Mouse (Mus musculus): ENCODE measurements at regions not wholly inside any gene's neighbourhood (a gene's known extent, or its start where the extent isn't known, plus 50 kb on each side); places are given as distances from the start of the nearest gene placed in this dataset.

DNA sequence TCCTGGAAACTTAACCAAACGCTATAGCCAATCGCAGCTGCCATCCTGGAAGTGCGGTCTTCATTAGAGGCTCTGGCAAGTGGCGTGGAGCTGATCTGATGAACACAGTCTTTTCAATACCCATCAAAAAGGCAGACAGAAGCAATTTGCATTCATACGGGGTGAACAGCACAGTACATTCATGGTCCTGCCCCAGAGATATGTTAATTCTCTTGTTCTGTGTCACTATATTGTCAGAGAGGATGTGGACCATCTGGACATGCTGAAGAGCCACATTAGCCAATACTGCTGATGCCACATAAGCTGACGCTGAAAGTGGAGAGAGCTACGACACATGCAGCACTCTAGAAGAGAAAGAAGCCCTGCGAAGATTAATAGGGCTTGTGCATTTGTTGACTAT is 267.6 kb downstream of the Pmp22 start:
- peak; percentile 16 for DNase-seq (ENCODE audit: low spot score)

DNA sequence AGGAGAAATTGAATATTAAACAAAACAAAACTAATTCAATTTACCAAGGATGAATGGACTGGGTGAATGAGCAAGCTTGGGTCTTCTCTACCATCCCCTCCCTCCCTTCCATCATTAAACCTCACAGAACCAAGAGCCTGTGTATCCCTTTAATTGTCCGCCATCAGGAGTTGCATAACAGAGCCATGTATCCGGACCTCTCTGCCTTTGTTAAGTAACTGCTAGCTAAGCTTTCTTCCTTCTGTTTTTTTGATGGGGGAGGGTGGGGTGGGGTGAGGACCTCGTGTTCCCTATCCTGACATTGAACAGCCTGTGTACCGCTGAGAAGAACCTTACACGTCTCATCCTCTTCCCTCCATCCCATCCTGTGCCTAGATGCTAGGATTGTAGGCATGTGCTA is 274.0 kb downstream of the Pmp22 start:
- DNase-seq (ENCODE audit: low spot score), result no peak

DNA sequence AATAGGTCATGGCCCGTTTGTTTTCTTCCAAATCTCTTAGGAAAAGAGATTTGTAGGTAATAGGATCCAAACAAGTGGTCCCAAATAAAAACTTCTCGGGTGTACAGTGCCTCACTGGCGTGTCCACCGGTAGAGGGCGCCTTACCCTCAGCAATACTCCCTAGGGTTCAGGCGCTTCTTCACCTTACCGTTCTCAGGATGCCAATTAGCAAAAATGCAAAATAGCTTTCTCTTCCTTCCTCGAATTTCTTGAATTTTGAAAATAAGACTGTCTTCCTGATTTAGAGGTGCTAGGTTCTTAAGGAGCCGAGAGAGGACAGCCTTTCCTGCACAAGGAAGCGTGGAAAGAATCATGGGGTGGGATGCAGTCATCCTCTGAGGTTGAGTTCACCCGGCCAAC is 275.9 kb downstream of the Pmp22 start:
- peak; percentile 86 for DNase-seq (ENCODE audit: low spot score)

DNA sequence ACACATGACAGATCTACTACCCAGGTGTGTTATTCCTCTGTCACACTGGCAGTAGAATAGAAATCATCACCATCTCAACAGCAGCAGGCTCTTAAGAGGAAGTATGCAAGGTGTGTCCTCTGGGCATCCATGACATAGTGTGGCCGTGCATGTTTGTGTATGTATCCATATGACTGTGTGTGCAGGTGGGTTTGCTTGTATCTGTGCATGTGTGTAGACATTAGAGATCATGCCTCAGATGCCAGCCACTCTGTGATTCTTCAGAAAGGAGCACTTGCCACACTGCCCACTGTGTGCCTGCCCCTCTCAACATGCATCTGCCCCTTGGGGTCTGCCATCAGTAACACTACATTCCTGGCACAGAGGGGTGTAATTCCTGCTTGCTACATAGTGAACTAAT is 280.6 kb downstream of the Pmp22 start:
- DNase-seq (ENCODE audit: low spot score), result no peak

DNA sequence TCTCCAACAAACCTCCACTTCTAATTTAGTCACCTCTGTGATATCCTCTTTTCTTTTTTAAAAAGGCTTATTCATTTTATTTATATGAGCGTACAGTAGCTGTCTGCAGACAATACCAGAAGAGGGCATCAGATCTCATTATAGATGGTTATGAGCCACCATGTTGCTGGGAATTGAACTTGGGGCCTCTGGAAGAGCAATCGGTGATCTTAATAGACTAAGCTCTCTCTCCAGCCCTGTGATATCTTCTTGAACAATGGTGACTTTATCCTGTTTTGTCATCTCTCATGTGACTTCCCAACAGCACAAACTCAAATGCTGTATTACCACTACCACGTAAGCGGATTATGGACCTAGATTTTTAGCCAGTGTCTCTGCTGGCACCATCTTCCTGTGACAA is 282.1 kb downstream of the Pmp22 start:
- DNase-seq (ENCODE audit: low spot score), result no peak

DNA sequence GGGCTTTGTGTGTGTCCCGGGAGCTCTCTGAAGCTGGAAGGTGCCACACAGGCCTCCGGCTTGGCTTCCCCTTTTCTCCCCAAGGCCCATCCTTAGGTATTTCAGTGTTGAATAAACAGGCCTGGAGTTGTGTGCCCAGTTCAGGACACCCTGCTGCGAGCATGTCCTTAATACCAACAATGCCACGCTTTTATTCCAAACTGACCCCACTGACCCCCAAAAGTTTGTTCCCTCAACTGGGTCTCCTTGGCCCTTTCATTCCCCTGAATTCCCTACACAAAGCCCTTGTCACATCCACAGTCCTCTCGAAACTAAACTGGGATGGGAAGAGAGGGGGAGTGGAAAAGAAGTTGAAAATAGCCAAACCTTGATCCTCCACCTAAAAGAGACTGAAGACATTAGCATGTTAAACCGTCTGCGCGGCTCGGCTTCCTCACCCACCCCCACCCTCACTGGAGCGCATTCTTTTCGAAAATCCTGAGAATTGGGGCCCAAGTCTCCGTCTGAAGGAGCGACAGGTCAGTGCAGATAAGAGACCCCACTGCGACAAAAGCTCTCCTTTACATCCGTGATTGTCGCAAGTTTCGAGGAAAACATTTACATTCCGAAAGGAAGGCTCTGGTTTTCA is 283.7 kb downstream of the Pmp22 start:
- DNase-seq (ENCODE audit: low spot score), result peak; percentile 90

DNA sequence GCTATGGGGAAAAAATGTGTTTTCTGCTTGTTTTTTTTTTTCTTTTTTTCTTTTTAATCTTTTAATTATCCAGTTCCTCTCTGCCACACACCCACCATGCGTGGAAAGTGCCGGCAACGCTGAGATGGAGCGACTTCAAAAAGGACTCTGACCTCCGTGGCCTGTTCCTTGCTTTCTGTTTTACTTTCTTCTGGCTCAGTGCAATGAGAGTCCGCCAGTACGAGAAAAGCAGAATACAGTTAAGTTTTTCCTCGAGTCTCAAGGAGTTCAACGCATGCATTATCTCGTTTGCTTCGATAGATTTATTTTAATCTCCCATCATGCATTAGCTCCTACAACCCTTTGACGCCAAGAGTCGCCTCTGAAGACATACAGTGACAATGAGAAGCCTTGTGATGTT is 284.3 kb downstream of the Pmp22 start:
- DNase-seq (ENCODE audit: low spot score), result no peak

DNA sequence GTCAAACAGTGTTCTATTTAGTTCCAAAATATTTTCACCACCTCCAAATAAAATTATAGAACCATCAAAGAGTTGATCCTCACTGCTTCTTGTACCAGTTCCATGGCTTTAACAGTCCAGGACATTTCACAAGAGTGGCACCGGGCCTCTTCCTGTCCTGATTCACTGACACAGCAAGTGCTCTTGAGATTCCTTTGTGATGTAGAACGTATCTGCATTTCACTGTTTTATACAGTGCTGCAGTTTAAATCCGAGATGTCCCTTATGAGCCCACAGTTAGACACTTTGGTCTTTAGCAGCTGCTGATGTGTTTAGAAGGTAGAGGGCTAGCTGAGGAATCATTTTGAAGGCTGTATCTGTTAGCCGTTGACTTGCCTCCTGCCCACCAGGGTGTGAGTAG is 284.8 kb downstream of the Pmp22 start:
- DNase-seq (ENCODE audit: low spot score), result no peak

DNA sequence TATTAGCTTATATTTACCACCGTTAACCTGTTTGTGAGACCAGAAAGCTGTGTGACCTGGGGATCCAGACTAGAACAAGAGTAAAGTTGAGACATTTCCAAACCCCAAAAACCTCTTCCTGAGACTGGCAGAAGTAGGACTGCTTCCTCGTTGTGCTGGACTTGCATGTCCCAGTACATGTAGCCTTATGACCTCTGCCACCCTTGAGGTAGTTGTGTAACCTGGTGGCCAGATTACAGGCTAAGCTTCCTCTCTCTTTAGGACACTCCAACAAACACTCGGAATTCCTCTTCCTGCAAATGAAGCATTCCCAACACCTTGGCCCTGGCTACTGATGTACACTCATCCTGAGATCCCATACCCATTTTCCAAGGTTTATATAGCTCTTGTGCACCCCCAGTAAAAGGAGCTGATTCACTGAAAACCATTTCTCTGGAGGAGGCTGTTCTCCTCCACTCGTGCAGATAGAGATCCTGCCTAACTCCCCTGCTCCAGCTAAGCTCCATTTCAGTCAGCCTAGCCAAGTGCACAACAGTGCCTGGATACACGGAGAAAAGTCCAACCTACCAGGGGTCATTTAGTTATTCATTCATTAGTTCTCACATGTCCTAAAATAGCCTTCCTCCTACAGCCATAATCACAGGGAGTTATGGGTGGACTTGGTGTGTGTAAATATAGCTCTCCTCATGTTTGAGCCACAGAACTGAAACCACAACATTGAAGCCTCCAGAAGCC is 289.4 kb downstream of the Pmp22 start:
- no peak for DNase-seq (ENCODE audit: low spot score)

DNA sequence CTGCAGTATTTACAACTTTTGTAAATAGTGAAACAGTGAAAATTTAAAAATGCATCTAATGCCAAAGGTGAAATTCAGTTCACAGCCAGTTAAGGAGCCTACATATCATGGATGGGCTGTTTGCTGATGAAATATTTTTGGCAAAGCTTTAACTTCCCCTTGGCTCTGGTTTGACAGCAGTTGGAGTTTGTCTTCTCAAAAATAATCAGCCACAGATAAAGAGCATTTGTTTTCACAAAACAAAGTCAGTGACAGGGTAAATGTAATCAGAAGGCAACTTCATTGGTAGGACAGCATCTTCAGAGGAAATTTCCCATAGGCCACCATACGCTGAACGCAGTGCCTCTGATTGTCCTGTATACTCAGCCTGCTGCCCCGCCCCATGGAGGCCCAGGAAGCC is 291.6 kb downstream of the Pmp22 start:
- no peak for DNase-seq (ENCODE audit: low spot score)

DNA sequence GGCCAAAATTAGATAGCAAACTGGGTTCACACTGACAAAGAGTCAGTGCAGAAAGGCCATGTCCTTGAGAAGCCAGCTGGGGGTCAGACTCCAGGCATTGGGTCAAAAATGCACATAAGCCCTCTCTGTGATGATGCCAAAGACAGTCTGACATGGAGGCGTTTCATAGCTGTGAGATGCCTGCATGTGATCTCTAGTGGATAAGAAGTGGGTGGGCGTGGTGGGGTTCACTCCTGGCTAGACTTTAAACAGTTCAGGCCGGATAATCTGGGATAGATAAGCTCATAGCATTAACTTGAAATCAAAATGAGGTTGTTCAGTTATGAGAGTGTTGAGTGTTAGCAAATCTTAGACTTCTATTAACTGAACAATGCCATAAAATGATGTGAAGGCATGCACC is 293.3 kb downstream of the Pmp22 start:
- DNase-seq (ENCODE audit: low spot score), result no peak

DNA sequence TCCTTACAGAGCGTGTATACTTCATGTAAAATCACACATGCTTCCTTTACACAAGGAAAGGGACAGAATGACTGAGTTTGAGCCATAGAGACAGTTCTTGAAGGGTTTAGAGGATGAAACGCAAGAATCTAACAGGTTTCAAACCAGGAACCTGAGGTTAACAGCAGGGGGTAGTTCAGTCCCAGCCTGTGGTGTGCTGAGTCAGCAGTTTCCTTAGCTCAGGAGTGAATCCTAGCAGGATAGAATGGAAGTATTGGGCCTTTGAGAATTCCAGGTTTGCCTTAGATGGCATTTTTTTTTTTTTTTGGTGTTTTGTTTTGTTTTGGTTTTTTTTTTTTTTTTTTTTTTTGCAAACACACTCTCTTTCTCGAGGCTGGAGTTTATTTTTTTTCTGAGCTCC is 295.5 kb downstream of the Pmp22 start:
- DNase-seq (ENCODE audit: low spot score), result no peak

DNA sequence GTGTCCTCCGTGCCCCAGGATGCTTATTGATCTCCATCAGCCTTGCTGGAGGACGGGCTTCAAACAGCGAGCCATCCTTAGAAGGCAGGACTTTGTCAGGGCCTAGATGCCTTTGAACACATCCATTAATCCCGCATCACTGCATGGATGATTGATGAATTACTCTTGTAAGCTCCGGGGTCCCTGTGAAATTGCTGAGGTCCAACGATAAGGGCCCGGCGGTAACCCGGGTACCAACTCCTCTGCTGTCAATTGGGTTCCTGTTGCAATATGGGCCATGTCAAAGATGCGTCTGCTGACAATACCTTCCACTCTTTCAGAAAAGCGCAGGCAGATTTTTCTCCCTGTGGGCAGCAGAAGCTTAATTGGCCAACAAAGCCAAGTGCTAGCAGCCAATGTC is 297.0 kb downstream of the Pmp22 start:
- DNase-seq (ENCODE audit: low spot score), result peak; percentile 44

DNA sequence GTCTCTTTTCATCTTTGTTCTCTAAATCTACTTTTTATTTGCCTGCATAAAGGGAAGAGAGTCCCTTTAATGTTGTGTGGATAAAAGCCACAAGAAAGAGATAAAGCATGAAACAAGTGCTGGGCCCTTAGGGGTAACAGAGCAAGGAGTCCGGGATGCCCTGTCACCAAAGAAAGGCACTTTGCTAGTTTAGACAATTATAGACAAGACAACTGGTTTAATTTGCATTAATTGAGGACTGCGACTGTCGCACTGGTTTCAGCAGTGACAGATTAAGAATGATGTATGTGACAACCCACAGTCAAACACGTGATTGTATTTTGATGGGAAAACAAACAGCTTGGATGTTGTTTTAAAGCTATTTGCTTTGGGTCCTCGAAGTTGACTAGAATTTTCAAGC is 325.0 kb downstream of the Pmp22 start:
- no peak for DNase-seq (ENCODE audit: low spot score)

DNA sequence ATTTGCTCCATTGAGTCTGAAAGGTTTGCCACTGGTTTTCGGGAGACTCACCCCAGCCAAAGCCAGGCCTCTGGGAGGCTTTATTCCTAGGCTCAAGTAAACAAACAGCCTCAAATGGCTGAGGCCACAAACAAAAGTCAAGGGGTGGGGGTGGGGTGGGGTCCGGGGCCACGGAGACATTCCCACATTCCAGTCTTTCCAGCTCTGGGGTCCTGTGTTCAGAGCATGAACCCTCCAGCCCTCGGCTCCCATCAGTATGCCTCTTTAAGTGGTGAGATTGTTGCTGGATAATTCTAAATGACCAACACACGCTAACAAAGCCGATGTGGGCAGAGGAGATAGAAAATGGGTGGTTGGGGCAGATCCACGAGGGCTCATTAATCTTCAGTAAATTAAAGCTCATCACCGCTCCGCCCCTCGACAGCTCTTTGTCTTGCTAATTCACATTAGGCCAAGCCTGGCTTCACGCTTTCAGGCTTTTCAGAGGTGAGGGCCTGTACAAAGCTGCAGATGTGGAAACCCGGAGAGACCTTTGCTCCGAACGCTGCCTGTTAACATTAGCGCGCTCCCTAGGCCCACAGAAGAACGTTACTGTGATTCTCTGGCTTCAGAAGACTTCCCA is 326.2 kb downstream of the Pmp22 start:
- peak; percentile 87 for DNase-seq (ENCODE audit: low spot score)

DNA sequence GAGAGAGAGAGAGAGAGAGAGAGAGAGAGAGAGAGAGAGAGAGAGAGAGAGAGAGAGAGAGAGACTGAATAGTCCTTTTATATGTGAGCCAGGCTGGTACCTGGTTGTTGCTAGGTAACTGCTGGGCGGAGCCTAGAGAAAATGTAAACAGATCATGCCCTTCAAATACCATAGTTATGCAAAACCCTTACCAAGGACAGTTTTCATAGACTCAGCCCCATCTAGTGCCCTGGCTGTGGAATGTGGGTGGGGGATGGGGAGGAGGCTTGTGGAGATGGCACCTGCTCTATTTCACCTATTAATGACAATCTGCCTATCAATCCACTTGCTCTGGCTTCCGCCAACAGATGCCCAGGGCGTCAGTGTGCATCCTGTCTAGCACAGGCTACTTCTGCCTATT is 327.6 kb downstream of the Pmp22 start:
- DNase-seq (ENCODE audit: low spot score), result peak; percentile 39

DNA sequence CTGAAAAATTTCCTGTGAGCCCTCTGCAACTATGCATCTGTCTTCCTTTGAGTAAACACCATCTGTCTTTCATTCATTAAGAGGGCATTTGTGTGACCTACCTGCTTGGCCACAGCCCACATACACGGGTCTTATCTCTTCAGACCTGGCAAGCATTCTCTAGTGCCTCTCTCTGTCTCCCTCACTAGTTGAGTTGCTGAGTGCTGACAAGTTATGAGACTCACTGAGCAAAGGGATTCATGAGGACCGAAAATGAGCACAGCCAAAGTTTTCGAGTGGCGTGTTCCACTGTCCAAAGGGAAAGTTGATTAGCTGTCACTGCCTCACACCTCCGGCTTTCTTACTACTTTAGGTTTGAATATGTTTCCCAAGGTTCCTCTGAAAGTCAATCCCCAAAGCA is 328.5 kb downstream of the Pmp22 start:
- no peak for DNase-seq (ENCODE audit: low spot score)

DNA sequence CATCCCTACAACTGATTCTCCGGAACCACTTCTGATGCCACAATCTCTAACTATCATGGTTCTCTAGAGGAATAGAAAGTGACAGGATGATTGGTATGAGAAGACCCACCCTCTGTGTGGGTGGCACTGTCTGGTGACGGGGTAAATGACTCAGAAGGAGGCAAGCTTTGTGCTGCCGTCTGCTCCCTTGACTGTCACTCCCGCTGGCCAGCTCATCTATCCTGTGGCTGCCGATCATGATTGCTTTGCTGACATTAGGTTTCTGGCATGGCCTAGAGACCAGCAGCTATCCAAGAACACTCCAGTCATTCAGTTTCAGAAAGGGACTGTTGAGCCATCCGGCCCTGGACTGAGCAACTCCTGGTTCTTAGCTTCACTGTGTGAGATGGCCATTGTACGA is 331.4 kb downstream of the Pmp22 start:
- DNase-seq (ENCODE audit: low spot score), result no peak

DNA sequence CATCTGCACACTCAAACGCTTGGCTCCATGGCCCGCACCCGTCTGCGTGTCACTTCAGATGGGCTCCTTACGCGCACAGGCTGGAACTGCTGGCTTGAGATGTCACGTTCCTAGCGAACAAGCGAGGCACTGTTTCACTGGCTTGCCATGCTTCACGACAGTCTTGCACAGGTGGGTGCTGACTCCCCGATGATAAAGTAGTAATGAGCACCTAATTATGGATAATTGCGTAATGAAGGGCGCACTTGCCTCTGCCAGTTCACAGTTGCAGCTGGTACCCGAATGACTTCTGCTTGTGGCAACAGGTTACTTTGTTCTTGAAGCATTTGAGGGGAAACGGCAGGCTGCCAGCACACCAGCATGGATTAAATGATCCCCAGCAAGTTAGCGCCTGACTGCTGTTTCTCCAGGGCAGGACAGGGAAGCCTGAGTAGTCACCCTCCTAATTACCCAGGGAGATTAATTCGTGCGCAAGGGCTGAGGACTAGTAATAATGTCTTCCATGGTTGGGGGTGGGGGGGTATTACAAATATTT is 335.1 kb downstream of the Pmp22 start:
- no peak for DNase-seq (ENCODE audit: low spot score)

DNA sequence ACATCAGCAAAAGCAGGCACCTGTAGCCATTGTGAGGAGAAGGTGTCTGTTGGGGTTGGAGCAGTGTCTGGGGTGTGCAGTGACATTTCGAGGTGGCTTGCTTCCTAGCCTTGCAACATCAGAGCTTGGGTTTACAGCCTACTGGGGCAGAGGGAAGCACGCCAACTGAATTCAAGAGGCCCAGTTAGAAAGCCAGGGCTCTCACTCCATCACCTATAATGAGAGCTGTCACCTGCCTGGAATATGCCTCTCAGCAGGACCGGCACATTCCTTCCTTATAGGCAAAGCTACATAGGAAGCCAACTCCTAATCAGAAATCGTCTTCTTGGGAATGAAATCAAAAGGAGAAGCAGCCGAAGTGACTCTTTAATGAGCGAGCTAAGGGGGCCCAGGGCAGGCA is 337.2 kb downstream of the Pmp22 start:
- DNase-seq (ENCODE audit: low spot score), result no peak

DNA sequence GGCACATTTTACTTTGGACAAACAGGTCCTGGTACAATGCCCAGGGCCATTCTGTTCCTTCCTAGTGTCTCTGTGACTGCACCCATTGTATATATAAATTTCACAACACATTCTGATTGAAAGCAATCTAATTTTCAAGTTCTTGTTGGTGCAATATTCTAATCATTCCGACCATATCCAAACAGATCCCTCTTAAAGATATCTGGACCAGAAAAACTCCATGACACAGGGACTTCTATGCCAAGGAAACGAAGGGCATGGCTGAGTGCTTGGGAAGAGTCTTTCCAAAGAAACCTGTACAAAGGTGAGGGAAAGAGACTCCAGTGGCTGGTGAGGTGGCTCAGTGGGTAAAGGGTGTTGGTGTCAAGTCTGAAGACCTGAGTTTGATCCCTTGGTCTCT is 337.8 kb downstream of the Pmp22 start:
- DNase-seq (ENCODE audit: low spot score), result no peak

DNA sequence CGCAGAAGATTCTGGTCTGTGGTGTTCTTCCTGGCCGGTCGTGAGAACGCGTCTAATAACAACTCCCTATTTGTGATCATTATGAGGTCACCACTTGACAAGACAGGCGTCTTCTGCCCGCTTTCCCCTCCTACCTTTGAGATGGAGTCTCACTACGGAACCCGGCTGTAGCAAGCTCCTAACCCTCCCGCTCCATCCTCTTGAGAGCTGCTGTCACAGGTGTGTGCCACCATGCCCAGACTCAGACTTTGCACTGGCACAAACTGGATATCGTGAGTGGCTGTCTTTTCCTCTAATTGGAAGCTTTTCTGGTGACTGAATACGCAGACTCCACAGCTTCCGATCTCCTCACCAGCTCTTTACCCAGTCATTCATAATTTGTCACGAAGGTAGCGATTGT is 346.0 kb downstream of the Pmp22 start:
- no peak for DNase-seq (ENCODE audit: low spot score)

DNA sequence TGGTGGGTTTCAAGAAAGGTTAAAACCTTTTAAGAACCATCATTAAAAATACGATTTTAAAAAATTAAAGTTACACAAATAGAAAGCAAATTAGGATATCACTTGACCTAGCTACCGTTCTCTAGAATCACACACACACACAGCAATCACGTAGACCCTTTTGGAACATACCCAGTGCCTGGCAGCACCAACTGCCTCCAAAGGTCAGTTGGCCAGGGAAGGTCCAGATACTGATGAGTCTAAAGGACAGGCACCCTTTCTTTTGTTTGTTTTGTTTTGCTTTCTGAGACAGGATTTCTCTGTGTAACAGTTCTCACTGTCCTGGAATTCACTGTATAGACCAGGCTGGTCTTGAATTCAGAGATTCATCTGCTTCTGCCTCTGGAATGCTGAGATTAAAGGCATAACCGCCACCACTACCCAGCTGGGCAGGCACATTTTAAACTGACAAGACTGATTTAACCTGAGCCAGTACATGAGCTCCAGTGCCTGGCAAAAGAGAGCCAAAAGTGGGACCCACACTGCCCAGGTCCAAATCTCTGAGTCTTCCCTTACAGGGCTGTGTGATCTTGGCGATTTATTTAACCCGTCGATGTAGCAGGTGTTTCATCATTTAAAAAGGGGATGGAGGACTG is 353.0 kb downstream of the Pmp22 start:
- no peak for DNase-seq (ENCODE audit: low spot score)

All from embryo, embryonic 10.5 days (tissue).